9 mouse cellular contexts compared by ENCODE assay signal in genomic region chr2:84937491-84938150, GRCm38 (mm10). TPM values are rescaled to one million over a fixed set of nuclear protein-coding genes. Genes with fewer than 3 reads are reported as not detected.
DNase-seq lines count a peak whose midpoint lies in the region; ATAC-seq and TF ChIP-seq lines count a peak whose summit lies in the region.
"Had no signal": no experiment of that assay in that cellular context is flagged by ENCODE, and none has a peak within 500 bp of the region (broad histone marks: within the 10 kb centered on the region; RNA-seq: fewer than 3 reads in every experiment).

No protein-coding gene starts in this region.

- WGBS in heart, embryonic 16.5 days, result 40% methylated on average over 3 of the region's 3 CpGs
- 19% methylated on average over 3 of the region's 3 CpGs for WGBS in liver, embryonic 16.5 days (ENCODE audit: insufficient replicate concordance)

- peak overlapping the region; percentile 99 for H3K27ac ChIP-seq in MEL (ENCODE audit: control insufficient read depth, low read depth, low read length)
- H3K27ac ChIP-seq in heart, embryonic 16.5 days (ENCODE audit: low read length), result peak overlapping the region; percentile 71
- H3K27ac ChIP-seq in liver, embryonic 16.5 days (ENCODE audit: low read length), result peak overlapping the region; percentile 99

- TF ChIP-seq POLR2A in MEL (IDR thresholded peaks at IDR 0.05; ENCODE audit: control insufficient read depth in 1 of 2, insufficient read depth in 1 of 2, low read depth in 1 of 2, low read length in 2 of 2, poor library complexity in 1 of 2), result no peak

- peak overlapping the region; percentile 96 for H3K9ac ChIP-seq in MEL (ENCODE audit: control insufficient read depth, low read depth, low read length, poor library complexity, severe bottlenecking)
- H3K9ac ChIP-seq in heart, embryonic 16.5 days (ENCODE audit: low read length), result peak overlapping the region; percentile 78
- peak overlapping the region; percentile 70 for H3K9ac ChIP-seq in liver, embryonic 16.5 days (ENCODE audit: low read depth, low read length)

- DNase-seq in gastrocnemius, adult 18-20 months (ENCODE audit: low spot score), result peak; percentile 21
- no peak for DNase-seq in gastrocnemius, adult 8-10 months (ENCODE audit: low spot score in 2 of 2)
- DNase-seq in MEL (ENCODE audit: low read depth, low spot score), result peak; percentile 52
- no peak for DNase-seq in urinary bladder, postnatal 14 days (ENCODE audit: low spot score)
- no peak for DNase-seq in urinary bladder, postnatal 36 days (ENCODE audit: low spot score in 2 of 2)

- TF ChIP-seq EP300 in MEL (IDR thresholded peaks at IDR 0.05; ENCODE audit: low read depth in 1 of 2, low read length in 2 of 2), result no peak

- TF ChIP-seq CTCF in MEL (IDR thresholded peaks at IDR 0.05 in 2 of 3, conservative IDR thresholded peaks at IDR 0.05 in 1 of 3; ENCODE audit: control insufficient read depth in 1 of 3, insufficient read depth in 1 of 3, low read depth in 2 of 3, low read length in 3 of 3, poor library complexity in 1 of 3, severe bottlenecking in 1 of 3), result no peak

- peak overlapping the region; percentile 73 for H3K4me2 ChIP-seq in heart, embryonic 16.5 days (ENCODE audit: low read depth, low read length)
- peak overlapping the region; percentile 75 for H3K4me2 ChIP-seq in liver, embryonic 16.5 days (ENCODE audit: low read depth, low read length)

- H3K9me3 ChIP-seq in MEL (replicated peaks; ENCODE audit: insufficient read depth, low read length), result no peaks in the 10 kb centered on the region
- H3K9me3 ChIP-seq in heart, embryonic 16.5 days (replicated peaks; ENCODE audit: control insufficient read depth, low read length), result no peaks in the 10 kb centered on the region
- no peaks in the 10 kb centered on the region for H3K9me3 ChIP-seq in liver, embryonic 16.5 days (replicated peaks; ENCODE audit: control insufficient read depth, low read length)

- H3K4me1 ChIP-seq in MEL (ENCODE audit: control insufficient read depth in 1 of 2, insufficient read depth in 2 of 2, low read length in 2 of 2), result peaks cover 9 to 20% of the 10 kb centered on the region in 2 experiments
- 0 out of 2 replicates have a peak, but pooled peaks cover 3% of the 10 kb centered on the region for H3K4me1 ChIP-seq in heart, embryonic 16.5 days (ENCODE audit: control insufficient read depth, insufficient read depth, low read length)
- peaks cover 37% of the 10 kb centered on the region for H3K4me1 ChIP-seq in liver, embryonic 16.5 days (ENCODE audit: control insufficient read depth, low read depth, low read length)

- peaks cover 0 to 22% of the 10 kb centered on the region in 2 experiments; a peak in 3 of 4 replicates for H3K36me3 ChIP-seq in MEL (ENCODE audit: control insufficient read depth in 1 of 2, insufficient read depth in 2 of 2, low read length in 2 of 2)
- no peaks in the 10 kb centered on the region; the same call in 1 of the 2 replicates for H3K36me3 ChIP-seq in heart, embryonic 16.5 days (ENCODE audit: control insufficient read depth, insufficient read depth)
- H3K36me3 ChIP-seq in liver, embryonic 16.5 days (ENCODE audit: control insufficient read depth, insufficient read depth), result peaks cover 32% of the 10 kb centered on the region

- TF ChIP-seq RAD21 in MEL (IDR thresholded peaks at IDR 0.05; ENCODE audit: low read depth, low read length), result no peak

- peaks cover 28% of the 10 kb centered on the region for H3K79me2 ChIP-seq in MEL (ENCODE audit: control insufficient read depth, insufficient read depth, low read length, poor library complexity)

- no peak for ATAC-seq in heart, embryonic 16.5 days (replicated peaks; ENCODE audit: extremely low read depth, insufficient read depth, low FRiP score)
- ATAC-seq in liver, embryonic 16.5 days (ENCODE audit: low read depth), result no peak
- no peak for ATAC-seq in activated CD4-positive, CD25-positive, alpha-beta regulatory T cell, adult 4 months

- no peaks in the 10 kb centered on the region for H3K27me3 ChIP-seq in MEL (ENCODE audit: control insufficient read depth in 1 of 2, insufficient read depth in 2 of 2, low read length in 2 of 2)
- H3K27me3 ChIP-seq in heart, embryonic 16.5 days (ENCODE audit: control insufficient read depth, insufficient read depth, low read length), result no peaks in the 10 kb centered on the region
- H3K27me3 ChIP-seq in liver, embryonic 16.5 days (ENCODE audit: control insufficient read depth, insufficient read depth, low read depth, low read length), result no peaks in the 10 kb centered on the region

- H3K4me3 ChIP-seq in MEL (ENCODE audit: control insufficient read depth in 1 of 2, insufficient read depth in 1 of 2, low read depth in 2 of 2, low read length in 2 of 2), result peak overlapping the region; percentile 85 to 93
- peak overlapping the region; percentile 65 for H3K4me3 ChIP-seq in heart, embryonic 16.5 days (ENCODE audit: low read length)
- H3K4me3 ChIP-seq in liver, embryonic 16.5 days (ENCODE audit: low read depth, low read length), result peak overlapping the region; percentile 75

TF ChIP-seq in MEL, 35 proteins besides CTCF, POLR2A, EP300 and RAD21:
- TF ChIP-seq ETS1 (IDR thresholded peaks at IDR 0.05; ENCODE audit: low read depth, low read length), result no peak
- TF ChIP-seq POLR2AphosphoS2 (IDR thresholded peaks at IDR 0.05; ENCODE audit: low read length), result no peak
- no peak for TF ChIP-seq MAX (IDR thresholded peaks at IDR 0.05; ENCODE audit: low read length)
- no peak for TF ChIP-seq BHLHE40 (IDR thresholded peaks at IDR 0.05; ENCODE audit: borderline replicate concordance, low read depth, low read length)
- TF ChIP-seq MYC (IDR thresholded peaks at IDR 0.05; ENCODE audit: low read depth, low read length), result no peak
- no peak for TF ChIP-seq RCOR1 (IDR thresholded peaks at IDR 0.05; ENCODE audit: low read depth, low read length)
- TF ChIP-seq TAL1 (IDR thresholded peaks at IDR 0.05; ENCODE audit: low read length), result no peak
- no peak for TF ChIP-seq GABPA (IDR thresholded peaks at IDR 0.05; ENCODE audit: low read depth, low read length)
- TF ChIP-seq SIN3A (IDR thresholded peaks at IDR 0.05; ENCODE audit: low read length), result no peak
- TF ChIP-seq ZKSCAN1 (IDR thresholded peaks at IDR 0.05; ENCODE audit: low read depth, low read length), result no peak

RNA-seq across cellular contexts. Expression of gene Slc43a3, which starts 1.2 kb away (rescaled TPM):
- 10 to 100 TPM; 17.2 to 18.4 TPM for total RNA-seq in gastrocnemius, adult 18-20 months (2021)
- 10 to 100 TPM; 10.9 to 29.6 (median 17.7) TPM for total RNA-seq in gastrocnemius, adult 8-10 months (2022)
- total RNA-seq in MEL (2012; rRNA removed), result 82.5 and 91.5 TPM in 2 replicates
- polyA plus RNA-seq in MEL (2012; ENCODE audit: insufficient read depth in 1 of 2, insufficient read length in 2 of 2, low read depth in 1 of 2, low replicate concordance in 2 of 2, missing spikeins in 1 of 2), result 10 to 100 TPM in 1 of 2 experiments, not detected in 1; 90.6 TPM
- 42.5 and 43.6 TPM in 2 replicates for polyA plus RNA-seq in heart, embryonic 16.5 days (2015; fragmentation: Nextera tagmentation; extraction: Ambion mirVana)
- 100 and 103 TPM in 2 replicates for polyA plus RNA-seq in liver, embryonic 16.5 days (2015; fragmentation: Nextera tagmentation; extraction: Ambion mirVana)
- 10 to 100 TPM; 15.5 to 15.6 TPM for polyA plus RNA-seq in activated CD4-positive, CD25-positive, alpha-beta regulatory T cell, adult 4 months (2017; shearing (Covaris generic))

RNA-seq across cellular contexts. Expression of gene Prg2, which starts 42.6 kb away (rescaled TPM):
- not detected for total RNA-seq in gastrocnemius, adult 18-20 months (2021)
- not detected for total RNA-seq in gastrocnemius, adult 8-10 months (2022)
- total RNA-seq in MEL (2012; rRNA removed), result 0.42 TPM in 1 of 2 replicates, not detected in the other
- polyA plus RNA-seq in MEL (2012; ENCODE audit: insufficient read depth in 1 of 2, insufficient read length in 2 of 2, low read depth in 1 of 2, low replicate concordance in 2 of 2, missing spikeins in 1 of 2), result under 1 TPM in 1 of 2 experiments, not detected in 1; 0.17 TPM
- 0.68 TPM in 1 of 2 replicates, not detected in the other for polyA plus RNA-seq in heart, embryonic 16.5 days (2015; fragmentation: Nextera tagmentation; extraction: Ambion mirVana)
- 71.0 and 84.0 TPM in 2 replicates for polyA plus RNA-seq in liver, embryonic 16.5 days (2015; fragmentation: Nextera tagmentation; extraction: Ambion mirVana)
- polyA plus RNA-seq in activated CD4-positive, CD25-positive, alpha-beta regulatory T cell, adult 4 months (2017; shearing (Covaris generic)), result under 1 TPM in 1 of 2 experiments, not detected in 1; 0.65 TPM
- polyA plus RNA-seq: C2C12 had no signal

RNA-seq across cellular contexts. Expression of gene Prg3, which starts 50.4 kb away (rescaled TPM):
- total RNA-seq in gastrocnemius, adult 18-20 months (2021), result not detected
- not detected for total RNA-seq in gastrocnemius, adult 8-10 months (2022)
- total RNA-seq in MEL (2012; rRNA removed), result not detected in 2 replicates
- polyA plus RNA-seq in MEL (2012; ENCODE audit: insufficient read depth in 1 of 2, insufficient read length in 2 of 2, low read depth in 1 of 2, low replicate concordance in 2 of 2, missing spikeins in 1 of 2), result not detected
- 0.34 TPM in 1 of 2 replicates, not detected in the other for polyA plus RNA-seq in heart, embryonic 16.5 days (2015; fragmentation: Nextera tagmentation; extraction: Ambion mirVana)
- 5.0 and 5.6 TPM in 2 replicates for polyA plus RNA-seq in liver, embryonic 16.5 days (2015; fragmentation: Nextera tagmentation; extraction: Ambion mirVana)
- polyA plus RNA-seq in activated CD4-positive, CD25-positive, alpha-beta regulatory T cell, adult 4 months (2017; shearing (Covaris generic)), result not detected
- polyA plus RNA-seq: C2C12 had no signal

RNA-seq across cellular contexts. Expression of gene Rtn4rl2, which starts 51.1 kb away (rescaled TPM):
- total RNA-seq in gastrocnemius, adult 18-20 months (2021), result under 1 TPM; 0.52 to 0.62 TPM
- total RNA-seq in gastrocnemius, adult 8-10 months (2022), result under 1 TPM in 3 of 4 experiments, not detected in 1; 0.19 to 0.62 (median 0.43) TPM
- 0.12 TPM in 1 of 2 replicates, not detected in the other for total RNA-seq in MEL (2012; rRNA removed)
- 1 to 10 TPM in 1 of 2 experiments, not detected in 1; 1.1 TPM for polyA plus RNA-seq in MEL (2012; ENCODE audit: insufficient read depth in 1 of 2, insufficient read length in 2 of 2, low read depth in 1 of 2, low replicate concordance in 2 of 2, missing spikeins in 1 of 2)
- polyA plus RNA-seq in heart, embryonic 16.5 days (2015; fragmentation: Nextera tagmentation; extraction: Ambion mirVana), result 1.5 and 1.7 TPM in 2 replicates
- not detected in 2 replicates for polyA plus RNA-seq in liver, embryonic 16.5 days (2015; fragmentation: Nextera tagmentation; extraction: Ambion mirVana)
- not detected for polyA plus RNA-seq in activated CD4-positive, CD25-positive, alpha-beta regulatory T cell, adult 4 months (2017; shearing (Covaris generic))

Comparison
In these comparisons a context has a peak if more than half of its experiments do, and no peak if none do; other contexts are left out.
1. DNase-seq: peak in gastrocnemius, adult 18-20 months (single experiment) and MEL (single experiment); none in gastrocnemius, adult 8-10 months (0 of 2), urinary bladder, postnatal 14 days (single experiment) and urinary bladder, postnatal 36 days (0 of 2).
2. RNA of gene Prg2, which starts 42.6 kb away (polyA plus RNA-seq): 71.0 to 84.0 TPM in liver, embryonic 16.5 days; 0.68 TPM in heart, embryonic 16.5 days, 0.65 TPM in activated CD4-positive, CD25-positive, alpha-beta regulatory T cell, adult 4 months and 0.17 TPM in MEL; every median in the first group is over 10 times any median in the second.
3. Peak in every context shown above with its lines, with median percentiles within 50 percentile points of each other: H3K27ac ChIP-seq, H3K4me3 ChIP-seq and H3K9ac ChIP-seq.